Mouse (Mus musculus) liver, embryonic 18 days (tissue): ENCODE data around the gene Olfr150. TPM values are rescaled to one million over a fixed set of nuclear protein-coding genes. Genes with fewer than 3 reads are reported as not detected.

Source experiments
- polyA plus RNA-seq: library from polyadenylated mRNA; depleted of rRNA; stranded (reverse); fragments of >200 nt; gene quantifications from 2 replicates; pipeline ENCODE4 v1.2.3, GENCODE M21; 2012; rRNA removed

Olfr150 gene
- not detected in 2 replicates for polyA plus RNA-seq

GRCm38 (mm10) chr9:39730678-39731077 lies at the start of gene Olfr150:
TSS of gene Olfr150 (plus strand) at chr9:39730978.

DNA sequence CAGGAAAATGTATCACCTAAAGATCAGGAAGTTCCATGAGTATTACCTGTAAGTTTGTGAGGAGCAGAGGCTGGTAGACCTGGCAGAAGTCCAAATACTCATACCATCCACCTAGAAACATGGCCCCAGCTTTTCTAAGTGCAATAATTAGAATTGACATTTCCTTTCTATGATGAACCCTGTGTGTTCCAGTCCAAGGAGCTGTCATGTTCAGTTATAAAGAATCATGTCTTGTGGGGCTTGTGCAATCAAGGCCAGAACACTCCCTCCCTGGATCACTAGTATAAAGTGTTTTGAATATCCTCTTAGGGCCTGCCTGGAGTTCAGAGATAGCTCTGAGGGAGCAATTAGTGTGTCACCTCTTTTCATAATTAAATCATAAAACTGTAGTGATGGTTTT lies 23.8 kb upstream of the Olfr150 start, which contains the start of gene Olfr149:
TSS of gene Olfr149 (minus strand) at position 101 of the 400 bp plus-strand sequence.

DNA sequence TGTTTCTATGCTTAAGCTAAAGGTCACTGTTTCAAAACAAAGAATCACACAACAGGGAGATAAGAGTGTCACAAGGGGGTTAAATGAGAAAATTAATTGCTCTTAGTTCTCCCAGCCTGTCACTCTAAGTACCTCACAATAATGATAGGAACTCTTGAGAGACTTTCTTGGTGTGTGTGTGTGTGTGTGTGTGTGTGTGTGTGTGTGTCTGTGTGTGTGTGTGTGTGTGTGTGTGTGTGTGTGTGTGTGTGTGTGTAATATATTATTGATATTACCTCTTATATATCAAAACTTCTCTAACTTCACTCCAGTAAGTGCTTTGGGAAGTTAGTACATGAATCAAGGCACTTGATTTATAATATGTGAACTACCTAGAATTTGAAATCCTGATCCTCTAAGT lies 19.7 kb upstream of the Olfr150 start, which contains the start of gene Olfr965:
TSS of gene Olfr965 (plus strand) at position 301 of the 400 bp plus-strand sequence.

DNA sequence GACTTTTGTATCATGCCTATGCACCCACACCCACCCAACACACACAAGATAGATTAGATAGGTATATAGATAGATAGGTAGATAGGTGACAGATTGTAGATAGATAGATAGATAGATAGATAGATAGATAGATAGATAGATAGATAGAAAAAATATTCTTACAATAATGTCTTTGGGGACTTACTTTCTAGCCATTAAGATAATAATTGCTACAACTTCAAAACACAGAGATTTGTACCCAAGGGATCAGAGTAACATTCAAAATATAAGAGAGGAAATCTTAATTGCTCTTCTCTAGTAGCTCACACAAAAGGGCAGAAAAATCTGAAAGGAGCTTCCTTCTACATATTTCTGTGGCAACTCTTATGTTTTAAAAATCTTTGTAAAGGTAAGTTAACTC lies 15.2 kb downstream of the Olfr150 start, which contains the start of gene Olfr967:
TSS of gene Olfr967 (plus strand) at position 301 of the 400 bp plus-strand sequence.

DNA sequence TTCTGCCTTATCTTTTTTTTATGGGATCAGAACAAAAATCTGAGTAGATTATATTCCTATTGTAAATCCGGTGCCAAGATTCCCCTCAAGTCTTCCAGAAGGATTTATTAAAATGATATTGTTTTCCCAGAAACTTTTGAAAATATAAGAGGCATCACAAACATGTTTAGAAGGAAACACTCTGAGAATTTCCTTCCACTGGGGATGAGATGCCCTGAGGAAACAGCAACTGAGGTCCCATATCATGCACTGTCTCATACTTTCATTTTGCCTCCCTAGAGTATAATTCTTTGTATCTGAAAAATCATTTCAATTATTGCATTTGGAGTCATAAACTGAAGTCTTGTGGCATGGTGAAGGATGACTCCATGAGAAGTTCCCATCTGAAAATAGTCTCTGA lies 52.4 kb downstream of the Olfr150 start, which contains the start of gene Olfr968:
TSS of gene Olfr968 (minus strand) at position 101 of the 400 bp plus-strand sequence.

Other genes starting within 250 kb of the Olfr150 start
- gene Olfr44, start 237.0 kb upstream of the Olfr150 start, polyA plus RNA-seq = not detected in 2 replicates
- not detected in 2 replicates for gene Olfr957, start 215.2 kb upstream of the Olfr150 start, polyA plus RNA-seq
- not detected in 2 replicates for gene Olfr958, start 176.9 kb upstream of the Olfr150 start, polyA plus RNA-seq
- not detected in 2 replicates for gene Olfr959, start 155.4 kb upstream of the Olfr150 start, polyA plus RNA-seq
- gene AW551984, start 126.6 kb upstream of the Olfr150 start, polyA plus RNA-seq = 0.91 and 1.0 TPM in 2 replicates
- not detected in 2 replicates for gene Olfr148, start 120.3 kb upstream of the Olfr150 start, polyA plus RNA-seq
- gene Olfr960, start 109.6 kb upstream of the Olfr150 start, polyA plus RNA-seq = not detected in 2 replicates
- gene Olfr961, start 85.9 kb upstream of the Olfr150 start, polyA plus RNA-seq = not detected in 2 replicates
- gene Olfr963, start 63.8 kb upstream of the Olfr150 start, polyA plus RNA-seq = not detected in 2 replicates
- gene Olfr149, start 23.9 kb upstream of the Olfr150 start, polyA plus RNA-seq = not detected in 2 replicates
- gene Olfr965, start 19.6 kb upstream of the Olfr150 start, polyA plus RNA-seq = not detected in 2 replicates
- gene Olfr967, start 15.3 kb downstream of the Olfr150 start, polyA plus RNA-seq = not detected in 2 replicates
- not detected in 2 replicates for gene Olfr968, start 52.3 kb downstream of the Olfr150 start, polyA plus RNA-seq
- gene Olfr969, start 60.0 kb downstream of the Olfr150 start, polyA plus RNA-seq = not detected in 2 replicates
- not detected in 2 replicates for gene Olfr970, start 77.9 kb downstream of the Olfr150 start, polyA plus RNA-seq
- not detected in 2 replicates for gene Olfr971, start 105.9 kb downstream of the Olfr150 start, polyA plus RNA-seq
- not detected in 2 replicates for gene Olfr972, start 135.4 kb downstream of the Olfr150 start, polyA plus RNA-seq
- not detected in 2 replicates for gene Olfr229, start 176.4 kb downstream of the Olfr150 start, polyA plus RNA-seq
- not detected in 2 replicates for gene Olfr974, start 206.5 kb downstream of the Olfr150 start, polyA plus RNA-seq
- gene Olfr975, start 221.1 kb downstream of the Olfr150 start, polyA plus RNA-seq = not detected in 2 replicates
- gene Olfr976, start 230.2 kb downstream of the Olfr150 start, polyA plus RNA-seq = not detected in 2 replicates